Mouse (Mus musculus) 3T3-L1 (cell line): ENCODE measurements around the gene Wfs1.
A peak's percentile ranks its signal among the peaks of the same experiment; 100 is the strongest.
"Not testable (repeated sequence)": the region's sequence is repeated elsewhere in the genome, so short reads cannot be mapped to it uniquely, and the experiment has no call there.

Source experiments
- DNase-seq: peaks from one replicate; pipeline ENCODE4 v3.0.0-alpha.2; 2015; ENCODE audit warnings: low read depth, low spot score

Wfs1 gene

GRCm38 (mm10) chr5:36988781-36989624 lies at the start of gene Wfs1:
Gene Wfs1 (minus strand): TSS chr5:36989205.
- peak; percentile 99 for DNase-seq

GRCm38 (mm10) chr5:37036884-37037283 lies 47.9 kb upstream of the Wfs1 start:
- DNase-seq = no peak

GRCm38 (mm10) chr5:37035896-37036295 lies 46.9 kb upstream of the Wfs1 start:
- DNase-seq = no peak

- DNase-seq = no peak
Measured at GRCm38 (mm10) chr5:37035192-37035591, 46.2 kb upstream of the Wfs1 start.

GRCm38 (mm10) chr5:37030753-37031152 lies 41.7 kb upstream of the Wfs1 start:
- DNase-seq = no peak

- no peak for DNase-seq
Measured at GRCm38 (mm10) chr5:37029326-37029905, 40.4 kb upstream of the Wfs1 start.

GRCm38 (mm10) chr5:37028486-37029311 lies 39.7 kb upstream of the Wfs1 start:
- no peak for DNase-seq

- no peak for DNase-seq
Measured at GRCm38 (mm10) chr5:37028104-37028485, 39.1 kb upstream of the Wfs1 start.

- no peak for DNase-seq
Measured at GRCm38 (mm10) chr5:37027701-37028100, 38.7 kb upstream of the Wfs1 start.

GRCm38 (mm10) chr5:37017222-37017621 lies 28.2 kb upstream of the Wfs1 start:
- no peak for DNase-seq

GRCm38 (mm10) chr5:37015612-37016310 lies 26.8 kb upstream of the Wfs1 start:
- DNase-seq = no peak

GRCm38 (mm10) chr5:37010666-37011317 lies 21.8 kb upstream of the Wfs1 start:
- no peak for DNase-seq

- DNase-seq = not testable (repeated sequence)
Measured at GRCm38 (mm10) chr5:37009761-37010160, 20.8 kb upstream of the Wfs1 start.

- peak; percentile 87 for DNase-seq
Measured at GRCm38 (mm10) chr5:37002001-37002400, 13.0 kb upstream of the Wfs1 start.

GRCm38 (mm10) chr5:37001002-37001401 lies 12.0 kb upstream of the Wfs1 start:
- no peak for DNase-seq

- no peak for DNase-seq
Measured at GRCm38 (mm10) chr5:36997996-36998395, 9.0 kb upstream of the Wfs1 start.

- no peak for DNase-seq
Measured at GRCm38 (mm10) chr5:36996410-36996809, 7.4 kb upstream of the Wfs1 start.

- peak; percentile 78 for DNase-seq
Measured at GRCm38 (mm10) chr5:36990631-36991350, 1.8 kb upstream of the Wfs1 start.

GRCm38 (mm10) chr5:36990196-36990595 lies 1.2 kb upstream of the Wfs1 start:
- no peak for DNase-seq

- no peak for DNase-seq
Measured at GRCm38 (mm10) chr5:36989625-36989977, 596 bp upstream of the Wfs1 start.
